Mouse (Mus musculus): ENCODE measurements around the gene Tmem132a. TPM values are rescaled to one million over a fixed set of nuclear protein-coding genes. Genes with fewer than 3 reads are reported as not detected.

Gene Tmem132a
- polyA plus RNA-seq, 1 experiment from 2014 or later = 82.1 TPM

DNA sequence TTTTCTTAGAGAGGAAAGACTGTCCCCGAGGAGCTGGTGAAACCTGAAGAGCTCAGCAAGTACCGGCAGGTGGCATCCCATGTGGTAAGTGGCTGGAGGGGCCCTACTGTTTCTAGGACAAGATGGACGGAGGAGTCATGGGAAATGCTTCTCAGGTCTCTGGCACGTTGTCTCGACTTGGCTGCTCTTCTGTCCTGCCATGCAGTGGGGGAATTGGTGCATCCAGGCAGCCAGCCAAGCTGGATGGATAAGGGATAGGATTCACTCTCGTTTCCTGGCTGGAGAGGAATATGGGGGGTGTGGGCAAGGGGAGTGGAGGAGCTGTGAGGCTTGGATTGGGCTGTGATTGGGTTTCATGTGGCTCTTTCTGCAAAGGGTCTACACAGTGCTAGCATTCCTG is 30.6 kb upstream of the Tmem132a start:
- H3K4me3 ChIP-seq (replicated peaks) = no peak overlapping the region
- H3K27me3 ChIP-seq = no peaks in the 10 kb centered on the region
- no peak for ATAC-seq (ENCODE audit: insufficient number of reproducible peaks, low FRiP score, low TSS enrichment, low read depth)
- 76% methylated on average over 6 of the region's 6 CpGs for WGBS
- no peak overlapping the region for H3K9ac ChIP-seq
- H3K9me3 ChIP-seq (replicated peaks) = no peaks in the 10 kb centered on the region
- peaks cover 75% of the 10 kb centered on the region for H3K36me3 ChIP-seq
- H3K4me2 ChIP-seq (replicated peaks) = no peak overlapping the region
- peaks cover 18% of the 10 kb centered on the region for H3K4me1 ChIP-seq
- H3K27ac ChIP-seq (replicated peaks) = no peak overlapping the region

DNA sequence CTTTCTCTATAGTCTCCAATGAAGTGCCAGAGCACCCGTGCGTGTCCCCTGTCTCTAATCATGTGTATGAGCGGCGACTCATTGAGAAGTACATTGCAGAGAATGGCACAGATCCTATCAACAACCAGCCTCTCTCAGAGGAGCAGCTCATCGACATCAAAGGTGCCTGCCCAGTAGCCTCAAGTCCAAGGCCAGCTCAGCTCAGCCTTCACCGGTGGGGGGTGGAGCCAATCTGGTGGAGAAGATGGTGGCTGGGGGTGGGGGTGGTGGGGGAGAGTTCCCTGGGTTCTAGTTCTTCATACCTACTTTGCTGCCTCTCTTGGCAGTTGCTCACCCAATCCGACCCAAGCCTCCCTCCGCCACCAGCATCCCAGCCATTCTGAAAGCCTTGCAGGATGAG is 27.8 kb upstream of the Tmem132a start:
- no peak for ATAC-seq (ENCODE audit: insufficient number of reproducible peaks, low FRiP score, low TSS enrichment, low read depth)
- WGBS = 82% methylated on average over 8 of the region's 8 CpGs
- no peaks in the 10 kb centered on the region for H3K27me3 ChIP-seq
- H3K9me3 ChIP-seq (replicated peaks) = no peaks in the 10 kb centered on the region
- no peak overlapping the region for H3K4me2 ChIP-seq (replicated peaks)
- H3K4me1 ChIP-seq = peaks cover 12% of the 10 kb centered on the region
- H3K4me3 ChIP-seq (replicated peaks) = no peak overlapping the region
- no peak overlapping the region for H3K9ac ChIP-seq
- H3K27ac ChIP-seq (replicated peaks) = no peak overlapping the region
- H3K36me3 ChIP-seq = peaks cover 48% of the 10 kb centered on the region

DNA sequence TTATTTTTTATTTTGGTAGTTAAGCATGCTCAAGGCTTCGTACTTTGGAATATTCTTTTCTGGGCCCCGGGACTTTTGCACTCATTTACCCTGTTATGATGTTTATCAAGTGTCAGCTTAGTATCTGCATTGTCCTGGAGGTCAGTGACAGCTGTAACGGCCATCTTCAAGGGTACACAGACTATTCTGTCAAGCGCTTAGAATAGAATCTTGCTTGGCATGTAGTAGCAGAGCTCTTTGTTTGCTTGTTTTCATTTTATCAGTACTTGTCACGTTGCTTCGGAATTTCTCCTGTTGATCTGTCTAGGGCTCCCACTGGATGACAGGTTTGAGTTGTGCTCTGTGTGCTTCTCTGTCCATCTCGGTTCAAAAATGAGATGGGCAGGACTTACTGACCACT is 27.1 kb upstream of the Tmem132a start:
- Histone ChIP-seq H3K9ac (peak overlapping the region; percentile 90; the same call in 1 of the 2 replicates), H3K27ac (replicated peaks) (no peak overlapping the region), H3K36me3 (peaks cover 41% of the 10 kb centered on the region), H3K27me3 (no peaks in the 10 kb centered on the region), H3K4me1 (peaks cover 12% of the 10 kb centered on the region), H3K4me2 (replicated peaks) (peak overlapping the region; percentile 66; the same call in 1 of the 2 replicates), H3K4me3 (replicated peaks) (peak overlapping the region; percentile 95; the same call in 1 of the 2 replicates), H3K9me3 (replicated peaks) (no peaks in the 10 kb centered on the region)
- 82% methylated on average over 7 of the region's 7 CpGs for WGBS
- ATAC-seq (ENCODE audit: insufficient number of reproducible peaks, low FRiP score, low TSS enrichment, low read depth) = no peak

DNA sequence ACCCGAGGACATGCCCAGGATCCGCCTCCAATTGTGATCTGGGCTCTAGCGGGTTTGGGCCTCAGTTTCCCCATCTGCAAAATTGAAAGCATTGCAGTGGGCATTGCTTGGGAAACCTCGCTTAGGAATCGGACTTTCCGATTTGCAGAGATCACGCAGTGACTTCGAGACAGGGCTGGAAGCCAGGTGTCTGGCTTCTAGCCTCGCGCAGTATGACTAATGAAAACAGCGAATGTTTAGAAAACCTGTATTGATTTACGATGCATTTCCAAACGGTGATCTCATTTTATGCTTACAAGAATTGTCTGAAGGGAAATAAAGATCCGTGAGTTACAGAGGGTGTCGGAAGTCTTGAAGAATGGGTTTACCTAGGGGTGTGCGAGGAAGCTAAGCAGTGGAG is 26.0 kb upstream of the Tmem132a start:
- Histone ChIP-seq H3K27me3 (no peaks in the 10 kb centered on the region), H3K4me2 (replicated peaks) (peak overlapping the region; percentile 66), H3K4me3 (replicated peaks) (peak overlapping the region; percentile 95), H3K9me3 (replicated peaks) (no peaks in the 10 kb centered on the region), H3K27ac (replicated peaks) (peak overlapping the region; percentile 95), H3K4me1 (peaks cover 12% of the 10 kb centered on the region), H3K9ac (peak overlapping the region; percentile 90), H3K36me3 (peaks cover 30% of the 10 kb centered on the region)
- 1% methylated on average over 16 of the region's 16 CpGs for WGBS
- ATAC-seq (ENCODE audit: insufficient number of reproducible peaks, low FRiP score, low TSS enrichment, low read depth) = no peak

DNA sequence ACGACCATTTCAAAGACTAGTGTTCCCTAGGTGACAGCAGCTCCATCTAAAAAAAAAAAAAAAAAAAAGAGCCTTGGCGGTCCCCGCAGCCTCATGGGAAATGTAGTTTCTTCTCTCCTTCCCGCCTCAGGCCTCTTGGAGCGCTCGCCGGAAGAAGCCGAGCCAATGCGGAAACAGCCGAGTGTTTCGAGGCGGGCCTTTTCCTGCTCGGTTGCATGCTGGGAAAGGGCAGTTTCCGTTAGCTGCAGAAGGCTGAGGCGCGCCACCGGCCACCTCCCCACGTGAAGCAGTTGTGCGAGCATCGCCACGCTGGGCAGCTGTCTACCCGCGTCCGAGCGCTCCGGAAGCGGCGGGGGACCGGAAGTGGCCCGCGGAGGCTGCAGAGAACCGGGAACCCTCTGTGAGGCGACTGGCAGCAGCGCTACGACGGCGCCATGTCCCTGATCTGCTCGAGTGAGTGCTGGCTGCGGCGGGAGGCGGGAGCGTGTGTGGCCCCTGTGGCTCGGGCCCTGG is 25.3 kb upstream of the Tmem132a start, which contains the start of gene Prpf19:
TSS of gene Prpf19 (plus strand) at position 216 of the 513 bp plus-strand sequence.
- H3K27ac ChIP-seq (replicated peaks) = peak within 1 kb of the TSS; percentile 95
- peaks cover 24% of the 10 kb centered on the region for H3K36me3 ChIP-seq
- peak within 1 kb of the TSS; percentile 95 for H3K4me3 ChIP-seq (replicated peaks)
- peak within 1 kb of the TSS; percentile 66 for H3K4me2 ChIP-seq (replicated peaks)
- WGBS = under 1% methylated on average over 43 of the region's 43 CpGs
- peak within 1 kb of the TSS; percentile 90 for H3K9ac ChIP-seq
- ATAC-seq (ENCODE audit: insufficient number of reproducible peaks, low FRiP score, low TSS enrichment, low read depth) = peak; percentile 93
- H3K27me3 ChIP-seq = no peaks in the 10 kb centered on the region
- H3K9me3 ChIP-seq (replicated peaks) = no peaks in the 10 kb centered on the region
- peaks cover 12% of the 10 kb centered on the region for H3K4me1 ChIP-seq

DNA sequence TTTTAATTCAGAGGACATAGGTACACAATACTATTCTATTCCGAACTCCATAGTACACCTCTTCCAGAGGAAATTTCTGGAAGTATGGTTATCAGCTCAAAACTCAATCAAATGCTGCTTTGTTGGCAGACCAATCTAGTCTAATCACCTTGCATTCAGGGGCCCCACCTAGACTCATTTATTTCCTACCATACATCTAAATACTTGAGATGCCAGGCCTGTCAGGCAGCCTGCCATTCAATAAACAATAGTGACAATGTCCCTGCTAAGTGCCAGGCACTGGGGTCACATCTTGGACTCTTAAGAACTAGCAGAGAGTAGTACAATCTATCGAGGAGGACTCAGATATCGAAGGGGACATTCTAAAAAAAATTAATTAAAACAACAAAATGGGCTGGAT is 22.5 kb upstream of the Tmem132a start:
- Histone ChIP-seq H3K27ac (replicated peaks) (no peak overlapping the region), H3K36me3 (no peaks in the 10 kb centered on the region; the same call in 1 of the 2 replicates), H3K4me1 (peaks cover 12% of the 10 kb centered on the region), H3K4me3 (replicated peaks) (no peak overlapping the region), H3K9ac (no peak overlapping the region), H3K4me2 (replicated peaks) (no peak overlapping the region), H3K27me3 (no peaks in the 10 kb centered on the region), H3K9me3 (replicated peaks) (no peaks in the 10 kb centered on the region)
- 90% methylated on average over 3 of the region's 3 CpGs for WGBS
- no peak for ATAC-seq (ENCODE audit: insufficient number of reproducible peaks, low FRiP score, low TSS enrichment, low read depth)

DNA sequence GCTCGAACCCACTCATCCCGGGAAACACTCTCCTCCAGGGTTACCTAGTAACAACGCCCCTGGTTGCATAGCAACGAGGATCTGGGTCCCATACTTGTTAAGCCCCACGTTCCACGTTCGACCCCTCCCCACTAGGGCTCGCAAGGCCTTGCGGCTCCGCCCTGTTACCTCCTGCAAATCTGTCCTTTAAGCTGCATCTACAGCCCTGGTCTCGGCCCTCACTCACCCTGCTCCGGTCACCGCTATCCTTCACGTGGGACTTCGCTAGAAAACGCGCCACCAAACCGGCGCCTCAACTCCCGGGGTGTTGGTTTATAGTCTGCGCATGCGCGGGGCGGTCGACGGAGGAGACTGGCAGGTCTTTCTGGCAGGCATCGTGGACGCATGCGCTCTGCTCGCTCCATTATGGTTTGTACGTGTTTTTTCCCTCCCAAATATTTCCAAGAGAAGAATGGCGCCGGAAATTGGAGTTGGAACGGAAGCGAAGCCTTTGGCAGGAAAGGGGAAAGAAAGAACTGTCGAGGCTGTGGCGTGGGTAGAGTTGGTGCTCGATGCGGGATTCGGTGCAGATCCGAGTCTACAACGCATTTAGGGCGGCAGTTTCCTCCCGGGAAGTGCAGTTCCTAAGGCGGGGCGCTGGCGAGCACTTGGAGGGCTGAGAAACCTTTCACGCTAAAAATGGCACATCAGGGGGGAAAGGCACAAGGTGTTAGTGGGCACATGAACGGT is 11.8 kb upstream of the Tmem132a start, which contains the start of gene Tmem109:
TSS of gene Tmem109 (minus strand) at position 576 of the 729 bp plus-strand sequence.
- H3K27me3 ChIP-seq = no peaks in the 10 kb centered on the region
- H3K27ac ChIP-seq (replicated peaks) = peak within 1 kb of the TSS; percentile 96
- peak within 1 kb of the TSS; percentile 41 for H3K9ac ChIP-seq
- H3K4me2 ChIP-seq (replicated peaks) = peak within 1 kb of the TSS; percentile 92
- no peaks in the 10 kb centered on the region for H3K9me3 ChIP-seq (replicated peaks)
- H3K36me3 ChIP-seq = peaks cover 4% of the 10 kb centered on the region; the same call in 1 of the 2 replicates
- WGBS = under 1% methylated on average over 49 of the region's 49 CpGs
- peak; percentile 88 for ATAC-seq (ENCODE audit: insufficient number of reproducible peaks, low FRiP score, low TSS enrichment, low read depth)
- H3K4me1 ChIP-seq = peaks cover 29% of the 10 kb centered on the region
- H3K4me3 ChIP-seq (replicated peaks) = peak within 1 kb of the TSS; percentile 75

DNA sequence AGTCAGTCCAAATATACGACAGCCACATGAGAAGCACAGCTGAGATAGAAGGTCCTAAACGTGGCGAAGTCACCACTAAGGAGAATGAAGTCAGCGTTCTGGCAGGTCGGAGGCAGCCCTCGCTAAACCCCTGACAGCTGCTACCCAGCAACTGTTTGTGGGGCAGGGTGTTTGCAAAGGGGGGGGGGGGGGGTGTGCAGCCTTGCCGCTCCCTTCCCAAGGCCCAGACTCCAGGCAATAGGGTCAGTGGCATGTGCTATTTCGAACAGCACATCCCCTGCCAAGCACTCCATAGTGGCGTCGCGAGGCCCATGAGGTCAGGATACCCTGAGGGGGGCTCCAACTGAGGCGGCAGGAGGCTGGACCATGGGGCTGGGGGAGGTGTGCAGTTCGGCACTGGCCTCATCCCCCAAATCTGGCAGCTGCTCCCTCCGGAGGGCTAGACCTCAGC is 11.3 kb upstream of the Tmem132a start:
- H3K4me2 ChIP-seq (replicated peaks) = peak overlapping the region; percentile 92
- under 1% methylated on average over 14 of the region's 14 CpGs for WGBS
- no peaks in the 10 kb centered on the region for H3K9me3 ChIP-seq (replicated peaks)
- ATAC-seq (ENCODE audit: insufficient number of reproducible peaks, low FRiP score, low TSS enrichment, low read depth) = peak; percentile 68
- no peaks in the 10 kb centered on the region for H3K27me3 ChIP-seq
- peak overlapping the region; percentile 75 for H3K4me3 ChIP-seq (replicated peaks)
- peaks cover 4% of the 10 kb centered on the region; the same call in 1 of the 2 replicates for H3K36me3 ChIP-seq
- H3K9ac ChIP-seq = peak overlapping the region; percentile 41
- peak overlapping the region; percentile 96 for H3K27ac ChIP-seq (replicated peaks)
- H3K4me1 ChIP-seq = peaks cover 30% of the 10 kb centered on the region

DNA sequence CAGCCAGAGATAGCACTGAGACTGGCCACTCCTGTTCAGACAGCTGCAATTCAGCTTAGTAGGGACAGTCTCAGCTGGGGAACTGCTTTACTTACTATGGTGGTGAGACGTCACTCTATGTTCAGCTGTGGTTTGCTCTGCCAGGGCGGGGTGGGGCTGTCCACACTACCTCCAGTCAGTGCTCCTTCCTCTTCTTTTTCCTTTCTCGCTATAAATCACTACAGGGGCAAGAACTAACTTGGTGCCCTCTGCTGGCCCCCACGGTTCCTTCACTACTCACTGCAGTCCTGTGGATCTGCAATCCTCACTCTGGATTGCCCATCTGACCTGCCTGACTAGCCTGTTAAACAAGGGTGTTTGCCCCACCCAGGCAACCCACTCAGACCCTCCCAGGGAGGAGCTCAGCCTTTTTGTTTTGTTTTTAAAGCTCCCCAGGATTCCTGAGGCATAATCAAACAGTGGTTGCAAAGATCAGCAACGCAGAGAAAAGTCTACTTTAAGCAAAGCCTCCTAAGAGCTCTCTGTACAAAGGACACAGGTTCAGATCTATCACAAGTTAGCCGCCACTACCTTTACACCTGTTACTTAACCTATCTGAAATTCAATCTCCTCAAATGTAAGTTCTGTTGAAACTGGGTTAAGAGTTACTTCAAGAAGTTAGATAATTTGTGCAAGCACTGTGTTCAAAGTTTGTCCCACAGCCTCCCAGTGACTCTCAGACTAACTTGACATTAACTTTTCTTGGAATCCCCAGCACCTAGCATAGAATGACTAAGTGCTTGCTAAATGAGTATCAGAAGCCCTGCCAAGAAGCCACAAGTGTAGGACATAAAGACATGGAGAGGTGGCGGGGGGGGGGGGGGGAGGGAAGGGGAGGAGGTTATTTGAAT is 10.6 kb upstream of the Tmem132a start:
- Histone ChIP-seq H3K36me3 (peaks cover 4% of the 10 kb centered on the region; the same call in 1 of the 2 replicates), H3K9me3 (replicated peaks) (no peaks in the 10 kb centered on the region), H3K4me1 (peaks cover 32% of the 10 kb centered on the region), H3K27ac (replicated peaks) (peak overlapping the region; percentile 96), H3K4me2 (replicated peaks) (peak overlapping the region; percentile 92), H3K4me3 (replicated peaks) (peak overlapping the region; percentile 75), H3K27me3 (no peaks in the 10 kb centered on the region), H3K9ac (no peak overlapping the region)
- WGBS = 37% methylated on average over 6 of the region's 7 CpGs
- peak; percentile 30 for ATAC-seq (ENCODE audit: insufficient number of reproducible peaks, low FRiP score, low TSS enrichment, low read depth)

DNA sequence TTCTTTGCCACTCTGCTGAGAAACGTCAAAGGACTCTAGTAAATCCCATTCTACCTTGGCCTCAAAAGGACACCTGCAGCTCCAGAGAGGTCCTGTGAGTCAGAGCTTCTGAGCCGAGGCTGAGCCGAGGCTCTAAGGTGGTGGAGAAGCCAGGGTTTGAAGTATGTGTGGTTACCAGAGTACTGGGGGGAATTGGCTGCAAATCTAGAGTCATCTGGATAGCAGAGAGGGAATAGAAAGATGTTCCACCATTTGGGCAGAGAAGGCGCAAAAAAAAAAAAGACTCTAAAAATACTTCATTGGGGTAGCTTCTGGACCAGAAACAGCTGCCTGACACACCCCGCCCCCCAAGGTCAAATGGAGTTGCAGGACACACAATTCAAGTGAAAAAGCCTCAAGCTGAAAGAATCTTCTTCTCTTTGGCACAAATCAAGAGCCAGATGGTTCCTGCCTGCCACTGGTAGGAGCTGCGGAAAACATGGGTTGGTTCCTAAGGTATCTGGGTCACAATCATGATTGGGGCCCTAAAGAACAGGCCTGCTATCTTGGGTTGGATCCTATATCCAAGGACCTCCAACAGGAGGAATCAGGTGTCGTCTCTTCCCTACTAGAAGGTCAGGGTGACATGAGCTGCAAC is 8.6 kb upstream of the Tmem132a start:
- no peaks in the 10 kb centered on the region for H3K9me3 ChIP-seq (replicated peaks)
- H3K27ac ChIP-seq (replicated peaks) = no peak overlapping the region
- peaks cover 15% of the 10 kb centered on the region for H3K36me3 ChIP-seq
- H3K4me2 ChIP-seq (replicated peaks) = no peak overlapping the region
- H3K4me1 ChIP-seq = peaks cover 32% of the 10 kb centered on the region
- no peak overlapping the region for H3K4me3 ChIP-seq (replicated peaks)
- ATAC-seq (ENCODE audit: insufficient number of reproducible peaks, low FRiP score, low TSS enrichment, low read depth) = no peak
- no peaks in the 10 kb centered on the region for H3K27me3 ChIP-seq
- no peak overlapping the region for H3K9ac ChIP-seq
- 79% methylated on average over 7 of the region's 7 CpGs for WGBS

Measured in embryonic facial prominence, embryonic 15.5 days (tissue).